Mouse (Mus musculus): ENCODE results near the gene Oas1a. TPM values are rescaled to one million over a fixed set of nuclear protein-coding genes. Genes with fewer than 3 reads are reported as not detected.
"Not testable (repeated sequence)": the region's sequence is repeated elsewhere in the genome, so short reads cannot be mapped to it uniquely, and the experiment has no call there.

Oas1a gene
- polyA plus RNA-seq, 1 experiment from 2014 or later, result 0.96 TPM

- no peaks in the 10 kb centered on the region for H3K4me1 ChIP-seq (replicated peaks)
- no peak overlapping the region for H3K9ac ChIP-seq
- 0 out of 2 replicates have a peak, but pooled peaks cover 5% of the 10 kb centered on the region for H3K27me3 ChIP-seq (replicated peaks)
- 0 out of 2 replicates have a peak, but pooled peaks cover 4% of the 10 kb centered on the region for H3K9me3 ChIP-seq (replicated peaks)
- no peak overlapping the region for H3K4me2 ChIP-seq
- WGBS, result 60% methylated on average over 2 of the region's 2 CpGs
- H3K4me3 ChIP-seq, result no peak overlapping the region
- ATAC-seq (ENCODE audit: insufficient number of reproducible peaks, low FRiP score), result no peak
- no peak overlapping the region for H3K27ac ChIP-seq (ENCODE audit: poor library complexity, severe bottlenecking)
- H3K36me3 ChIP-seq, result no peaks in the 10 kb centered on the region
These were observed 15.1 kb downstream of the Oas1a start for GRCm38 (mm10) chr5:120892243-120892660.

- H3K4me3 ChIP-seq; ATAC-seq (ENCODE audit: insufficient number of reproducible peaks, low FRiP score); H3K27ac ChIP-seq (ENCODE audit: poor library complexity, severe bottlenecking); H3K27me3 ChIP-seq (replicated peaks); H3K9ac ChIP-seq; H3K4me1 ChIP-seq (replicated peaks); H3K9me3 ChIP-seq (replicated peaks); H3K36me3 ChIP-seq; H3K4me2 ChIP-seq: not testable (repeated sequence)
- WGBS, result 72% methylated on average over 2 of the region's 2 CpGs
These were observed 15.6 kb downstream of the Oas1a start for GRCm38 (mm10) chr5:120891566-120892242.

DNA sequence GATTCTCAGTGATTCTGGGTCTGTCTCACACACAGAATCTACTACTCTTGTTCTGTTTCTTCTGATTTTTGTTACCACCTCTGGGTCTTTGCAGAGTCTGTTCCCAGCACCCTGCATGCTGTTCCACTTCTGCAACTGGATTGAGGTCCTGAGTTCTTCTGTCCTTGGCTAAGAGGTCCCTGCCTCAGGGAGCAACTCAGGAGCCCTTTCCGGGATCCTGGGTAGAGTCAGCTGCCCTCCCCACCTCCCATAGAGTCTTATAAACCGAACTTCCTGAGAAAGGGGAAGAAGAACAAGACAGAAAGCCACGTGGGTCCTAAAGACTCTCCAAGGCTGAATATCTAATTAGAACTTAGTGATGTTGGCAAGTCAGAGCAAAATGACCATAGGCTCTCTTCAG lies 16.3 kb downstream of the Oas1a start:
- peaks cover 8% of the 10 kb centered on the region; the same call in 1 of the 2 replicates for H3K27me3 ChIP-seq (replicated peaks)
- H3K36me3 ChIP-seq, result no peaks in the 10 kb centered on the region
- 0 out of 2 replicates have a peak, but pooled peaks cover 4% of the 10 kb centered on the region for H3K9me3 ChIP-seq (replicated peaks)
- no peak overlapping the region for H3K4me3 ChIP-seq
- no peaks in the 10 kb centered on the region for H3K4me1 ChIP-seq (replicated peaks)
- ATAC-seq (ENCODE audit: insufficient number of reproducible peaks, low FRiP score), result no peak
- H3K4me2 ChIP-seq, result no peak overlapping the region
- H3K27ac ChIP-seq (ENCODE audit: poor library complexity, severe bottlenecking), result no peak overlapping the region
- no peak overlapping the region for H3K9ac ChIP-seq
- WGBS, result 60% methylated on average over 3 of the region's 3 CpGs

- 74% methylated on average over 2 of the region's 2 CpGs for WGBS
- ATAC-seq (ENCODE audit: insufficient number of reproducible peaks, low FRiP score), result no peak
- no peaks in the 10 kb centered on the region for H3K4me1 ChIP-seq (replicated peaks)
- no peak overlapping the region for H3K4me2 ChIP-seq
- H3K9ac ChIP-seq, result no peak overlapping the region
- H3K4me3 ChIP-seq, result no peak overlapping the region
- no peaks in the 10 kb centered on the region for H3K36me3 ChIP-seq
- H3K27me3 ChIP-seq (replicated peaks), result peaks cover 8% of the 10 kb centered on the region; the same call in 1 of the 2 replicates
- H3K27ac ChIP-seq (ENCODE audit: poor library complexity, severe bottlenecking), result no peak overlapping the region
- H3K9me3 ChIP-seq (replicated peaks), result 0 out of 2 replicates have a peak, but pooled peaks cover 4% of the 10 kb centered on the region
These were observed 17.3 kb downstream of the Oas1a start for GRCm38 (mm10) chr5:120890026-120890425.

DNA sequence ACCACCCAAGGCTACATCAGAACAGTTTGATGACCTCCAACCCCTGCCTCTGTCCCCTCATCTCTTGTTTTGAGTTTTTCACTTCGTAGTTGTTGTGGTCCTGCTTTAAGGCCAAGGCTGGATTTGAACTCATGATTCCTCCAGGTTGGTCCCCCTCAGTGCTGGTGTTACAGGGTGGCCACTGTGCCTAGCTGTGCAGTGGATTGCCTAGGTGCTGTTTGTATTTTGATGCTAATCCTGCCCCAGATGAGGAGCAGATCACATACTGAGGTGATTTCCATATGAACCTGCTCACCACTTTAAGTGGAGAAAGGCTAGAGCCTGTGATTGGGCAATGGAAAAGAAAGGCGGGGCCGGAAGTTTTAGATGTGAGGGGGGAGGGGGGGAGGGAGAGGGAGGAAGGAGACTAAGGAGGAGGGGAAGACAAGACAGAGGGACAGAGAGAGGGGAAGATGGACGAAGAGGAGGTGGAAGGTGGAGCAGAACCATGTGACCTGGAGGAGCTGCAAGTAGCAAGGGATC lies 19.0 kb downstream of the Oas1a start:
- ATAC-seq (ENCODE audit: insufficient number of reproducible peaks, low FRiP score), result not testable (repeated sequence)

DNA sequence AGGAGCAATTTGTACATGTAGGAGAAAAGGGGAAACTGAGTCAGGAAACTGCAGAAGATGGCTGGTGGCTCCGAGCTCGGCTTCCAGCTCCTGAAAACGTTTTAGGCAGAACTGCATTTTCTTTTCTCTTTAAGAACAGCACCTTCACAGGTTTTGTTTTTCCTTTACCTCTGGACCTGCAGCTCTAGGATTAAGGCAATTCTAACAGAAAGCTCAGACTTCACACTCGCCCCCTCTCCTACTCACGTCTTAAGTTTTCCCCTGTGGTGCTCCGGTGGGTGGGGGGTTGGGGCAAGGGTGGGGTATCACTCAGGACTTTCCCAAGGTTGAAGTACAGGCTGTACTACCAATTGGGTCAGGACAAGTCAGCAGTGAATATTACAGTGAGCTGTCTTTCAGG lies 19.5 kb downstream of the Oas1a start:
- Histone ChIP-seq H3K27me3 (replicated peaks) (peaks cover 8% of the 10 kb centered on the region; the same call in 1 of the 2 replicates), H3K27ac (ENCODE audit: poor library complexity, severe bottlenecking) (no peak overlapping the region), H3K4me3 (no peak overlapping the region), H3K36me3 (no peaks in the 10 kb centered on the region), H3K4me2 (no peak overlapping the region), H3K9ac (no peak overlapping the region), H3K4me1 (replicated peaks) (no peaks in the 10 kb centered on the region), H3K9me3 (replicated peaks) (0 out of 2 replicates have a peak, but pooled peaks cover 4% of the 10 kb centered on the region)
- WGBS, result 37% methylated on average over 6 of the region's 6 CpGs
- ATAC-seq (ENCODE audit: insufficient number of reproducible peaks, low FRiP score), result no peak

More for the DNA sequence above, 19.0 kb downstream of the Oas1a start:
- not testable (repeated sequence) for H3K36me3 ChIP-seq; H3K27ac ChIP-seq (ENCODE audit: poor library complexity, severe bottlenecking); H3K27me3 ChIP-seq (replicated peaks); H3K9ac ChIP-seq; H3K9me3 ChIP-seq (replicated peaks); H3K4me1 ChIP-seq (replicated peaks); H3K4me3 ChIP-seq; H3K4me2 ChIP-seq
- WGBS, result 29% methylated on average over 4 of the region's 4 CpGs

DNA sequence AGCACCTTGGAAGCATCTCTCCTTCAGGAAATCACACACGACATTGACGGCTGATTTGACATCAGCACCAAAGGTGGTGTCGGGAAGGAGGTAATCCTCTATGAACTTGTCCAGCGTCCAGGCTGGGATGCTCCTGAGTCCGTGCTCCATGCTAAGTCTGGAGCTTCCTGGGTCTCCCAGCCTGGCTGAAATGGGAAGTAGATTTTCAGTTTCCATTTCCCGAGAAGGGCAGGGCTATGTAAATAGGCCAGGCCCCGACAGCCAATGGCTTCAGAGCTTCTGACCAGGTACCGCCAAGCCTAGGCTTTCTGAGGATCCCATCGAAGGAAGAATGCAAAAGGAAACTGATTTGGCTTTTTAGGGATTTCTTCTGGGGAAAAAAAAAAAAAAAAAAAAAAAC lies 19.9 kb downstream of the Oas1a start, which contains the start of gene Oas1g:
Gene Oas1g, minus strand, starts transcription at position 201 of the 400 bp plus-strand sequence.
- not testable (repeated sequence) for ATAC-seq (ENCODE audit: insufficient number of reproducible peaks, low FRiP score); H3K9me3 ChIP-seq (replicated peaks); H3K36me3 ChIP-seq; H3K27me3 ChIP-seq (replicated peaks); H3K4me2 ChIP-seq; H3K4me3 ChIP-seq; H3K4me1 ChIP-seq (replicated peaks); H3K27ac ChIP-seq (ENCODE audit: poor library complexity, severe bottlenecking); H3K9ac ChIP-seq
- 8% methylated on average over 5 of the region's 9 CpGs for WGBS

GRCm38 (mm10) chr5:120881681-120882080 lies 25.6 kb downstream of the Oas1a start:
- not testable (repeated sequence) for H3K27ac ChIP-seq (ENCODE audit: poor library complexity, severe bottlenecking); H3K4me3 ChIP-seq; ATAC-seq (ENCODE audit: insufficient number of reproducible peaks, low FRiP score); H3K9ac ChIP-seq; H3K36me3 ChIP-seq; H3K4me1 ChIP-seq (replicated peaks); H3K4me2 ChIP-seq; H3K9me3 ChIP-seq (replicated peaks); H3K27me3 ChIP-seq (replicated peaks)
- WGBS, result 83% methylated on average over 6 of the region's 6 CpGs

DNA sequence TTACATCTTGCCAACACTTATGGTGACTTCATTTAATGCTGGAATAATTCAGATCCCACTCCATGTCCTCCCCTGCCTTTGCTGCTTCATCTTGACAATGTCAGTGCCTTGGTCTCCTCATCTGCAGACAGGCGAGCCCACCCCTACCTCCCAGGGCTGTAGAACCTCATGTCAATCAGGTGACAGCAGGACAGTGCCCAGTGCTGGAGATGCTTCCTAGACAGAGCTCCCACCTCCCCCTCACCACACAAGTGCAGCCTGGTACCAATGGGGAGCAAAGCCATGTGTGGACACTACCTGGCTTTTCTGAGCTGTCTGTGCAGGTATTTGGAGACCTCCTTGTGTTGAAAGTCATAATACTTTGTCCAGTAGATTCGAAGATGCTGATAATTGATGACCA lies 28.5 kb downstream of the Oas1a start:
- not testable (repeated sequence) for H3K4me2 ChIP-seq; H3K4me1 ChIP-seq (replicated peaks); H3K27me3 ChIP-seq (replicated peaks); H3K36me3 ChIP-seq; H3K4me3 ChIP-seq; H3K9me3 ChIP-seq (replicated peaks); ATAC-seq (ENCODE audit: insufficient number of reproducible peaks, low FRiP score); H3K27ac ChIP-seq (ENCODE audit: poor library complexity, severe bottlenecking); H3K9ac ChIP-seq
- WGBS, result 59% methylated on average over 2 of the region's 2 CpGs

DNA sequence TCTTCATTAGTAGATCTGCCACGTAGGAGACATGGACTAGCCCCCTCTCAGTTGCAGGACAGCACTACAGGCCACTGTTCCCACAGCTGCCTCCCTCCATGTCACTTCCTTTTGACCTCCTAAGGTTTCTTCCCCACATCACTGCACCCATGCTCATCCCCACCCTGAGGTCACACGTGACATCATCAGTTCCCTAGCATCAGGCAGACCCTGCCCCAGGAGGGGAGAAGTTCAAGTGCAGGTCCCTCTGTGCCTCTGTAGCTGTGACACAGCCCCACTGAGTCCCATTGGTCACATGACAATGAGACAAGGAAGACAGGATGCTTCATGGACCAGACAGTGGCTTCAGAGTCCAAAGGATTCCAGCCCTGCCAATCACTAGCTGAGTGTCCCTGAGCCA lies 29.9 kb downstream of the Oas1a start:
- not testable (repeated sequence) for H3K9me3 ChIP-seq (replicated peaks); H3K27me3 ChIP-seq (replicated peaks); ATAC-seq (ENCODE audit: insufficient number of reproducible peaks, low FRiP score); H3K4me2 ChIP-seq; H3K4me1 ChIP-seq (replicated peaks); H3K27ac ChIP-seq (ENCODE audit: poor library complexity, severe bottlenecking); H3K9ac ChIP-seq; H3K36me3 ChIP-seq; H3K4me3 ChIP-seq
- WGBS, result 63% methylated on average over 2 of the region's 2 CpGs

DNA sequence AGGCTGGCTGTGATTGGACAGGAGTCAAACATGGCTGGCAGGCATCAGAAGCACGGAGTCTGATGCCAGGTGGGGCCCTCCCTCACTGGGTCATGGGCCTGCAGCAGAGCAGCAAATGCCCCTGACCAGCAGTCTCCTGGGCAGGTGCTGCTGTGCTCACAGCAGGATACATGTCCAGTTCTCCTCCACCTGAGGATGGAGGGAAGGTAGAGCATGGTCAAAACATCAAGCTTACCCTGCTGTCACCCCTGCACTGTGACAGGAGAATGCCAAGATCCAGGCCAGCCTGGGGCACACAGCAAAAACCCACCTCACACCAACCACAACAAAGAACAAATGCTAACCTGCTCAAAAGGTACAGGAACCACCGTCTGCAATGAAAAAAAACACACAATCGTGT lies 30.5 kb downstream of the Oas1a start:
- ATAC-seq (ENCODE audit: insufficient number of reproducible peaks, low FRiP score); H3K9me3 ChIP-seq (replicated peaks); H3K4me2 ChIP-seq; H3K36me3 ChIP-seq; H3K27me3 ChIP-seq (replicated peaks); H3K4me1 ChIP-seq (replicated peaks); H3K9ac ChIP-seq; H3K4me3 ChIP-seq; H3K27ac ChIP-seq (ENCODE audit: poor library complexity, severe bottlenecking): not testable (repeated sequence)
- 40% methylated on average over 2 of the region's 3 CpGs for WGBS
